Mouse (Mus musculus) forebrain, embryonic 13.5 days (tissue): ENCODE measurements around the gene Ptbp2. TPM values are rescaled to one million over a fixed set of nuclear protein-coding genes. Genes with fewer than 3 reads are reported as not detected.

Experiments
- ATAC-seq: fragments of 200-750 bp; cut with Nextera tagmentation; 2 replicates; pipeline ENCODE4 v1.8.0; 2017
- H3K27ac ChIP-seq: fragments of 300-500 bp; sonication (generic); 2 replicates; pipeline ENCODE4 v1.5.1; 2015; ENCODE audit warnings: inconsistent platforms, mild to moderate bottlenecking, moderate library complexity
- H3K27me3 ChIP-seq: fragments of 300-500 bp; sonication (generic); 2 replicates; pipeline ENCODE4 v1.6.1; 2015; ENCODE audit warnings: mild to moderate bottlenecking, inconsistent platforms
- H3K36me3 ChIP-seq: fragments of 300-500 bp; sonication (generic); 2 replicates; pipeline ENCODE4 v1.6.1; 2015; ENCODE audit warnings: mild to moderate bottlenecking, inconsistent platforms; ENCODE audit not compliant: poor library complexity, severe bottlenecking
- H3K4me1 ChIP-seq: fragments of 300-500 bp; sonication (generic); 2 replicates; pipeline ENCODE4 v1.6.1; 2015; ENCODE audit warnings: inconsistent platforms
- H3K4me2 ChIP-seq: fragments of 300-500 bp; sonication (generic); 2 replicates; pipeline ENCODE4 v1.6.1; 2015; ENCODE audit warnings: inconsistent platforms, mild to moderate bottlenecking, moderate library complexity
- H3K4me3 ChIP-seq: fragments of 300-500 bp; sonication (generic); 2 replicates; pipeline ENCODE4 v1.5.1; 2015; ENCODE audit warnings: mild to moderate bottlenecking, inconsistent platforms
- H3K9ac ChIP-seq: fragments of 300-500 bp; sonication (generic); 2 replicates; pipeline ENCODE4 v1.6.1; 2015; ENCODE audit warnings: mild to moderate bottlenecking, inconsistent platforms
- H3K9me3 ChIP-seq: fragments of 300-500 bp; sonication (generic); replicated peaks from 2 replicates; pipeline ENCODE4 v1.6.1; 2016; ENCODE audit warnings: inconsistent platforms
- WGBS: fragments of 180-500 bp; shearing (Covaris S2); methylation state at CpG from one replicate; pipeline ENCODE4 v1.1.7; 2015; 5-methylcytosine and 5-hydroxymethylcytosine counted together
- polyA plus RNA-seq: library from polyadenylated mRNA; unstranded; fragments of >200 nt; fragmentation: Nextera tagmentation; extraction: Ambion mirVana; gene quantifications from 2 replicates; pipeline ENCODE4 v1.2.1, GENCODE M21; 2015

Gene Ptbp2
- polyA plus RNA-seq, 1 experiment from 2014 or later: 360 TPM

DNA sequence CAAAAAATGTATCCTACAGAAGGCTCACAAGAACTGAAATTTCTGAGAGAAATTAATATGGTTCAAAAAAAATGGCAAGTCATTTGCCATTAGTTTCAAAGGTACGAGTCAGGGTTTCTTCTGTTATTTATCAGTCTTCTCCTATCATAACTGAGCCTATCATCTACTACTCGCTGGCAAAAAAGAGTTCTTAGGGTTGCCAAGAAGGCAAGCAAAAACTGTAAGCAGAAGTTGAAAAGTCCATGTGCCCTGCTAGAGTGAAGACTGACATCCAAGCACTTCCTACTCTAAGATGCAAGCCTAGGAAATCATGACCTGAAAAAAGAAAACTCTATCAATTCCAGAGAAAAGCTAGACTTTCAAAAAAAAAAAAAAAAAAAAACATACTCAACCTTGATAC lies 20.5 kb downstream of the Ptbp2 start:
- Histone ChIP-seq H3K9me3 (no peaks in the 10 kb centered on the region), H3K27me3 (no peaks in the 10 kb centered on the region), H3K4me3 (no peak overlapping the region), H3K4me2 (no peak overlapping the region), H3K9ac (no peak overlapping the region), H3K36me3 (peaks cover 27% of the 10 kb centered on the region), H3K4me1 (0 out of 2 replicates have a peak, but pooled peaks cover 2% of the 10 kb centered on the region), H3K27ac (no peak overlapping the region)
- ATAC-seq: no peak
- WGBS: 90% methylated on average over 2 of the region's 2 CpGs

DNA sequence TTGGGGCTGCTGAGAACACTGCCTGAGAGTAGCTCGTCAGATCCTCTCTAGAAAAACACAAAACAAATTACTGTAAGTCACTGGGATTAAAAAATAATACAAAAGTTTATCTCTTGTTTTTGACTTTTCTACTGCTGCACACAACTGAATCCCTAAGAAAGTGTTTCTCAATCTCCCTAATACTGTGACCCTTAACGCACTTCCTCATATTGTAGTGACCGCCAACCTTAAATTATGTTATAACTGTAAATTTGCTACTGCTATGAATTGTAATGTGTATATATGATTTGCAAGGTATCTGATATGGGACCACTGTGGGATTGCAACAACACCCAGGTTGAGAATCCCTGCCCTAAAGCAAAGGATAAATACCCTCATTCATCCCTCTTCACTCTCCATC lies 22.5 kb downstream of the Ptbp2 start:
- Histone ChIP-seq H3K9ac (no peak overlapping the region), H3K4me2 (no peak overlapping the region), H3K9me3 (no peaks in the 10 kb centered on the region), H3K4me1 (0 out of 2 replicates have a peak, but pooled peaks cover 2% of the 10 kb centered on the region), H3K27me3 (no peaks in the 10 kb centered on the region), H3K27ac (no peak overlapping the region), H3K36me3 (peaks cover 19% of the 10 kb centered on the region), H3K4me3 (no peak overlapping the region)
- no peak for ATAC-seq
- 89% methylated on average over 3 of the region's 3 CpGs for WGBS

DNA sequence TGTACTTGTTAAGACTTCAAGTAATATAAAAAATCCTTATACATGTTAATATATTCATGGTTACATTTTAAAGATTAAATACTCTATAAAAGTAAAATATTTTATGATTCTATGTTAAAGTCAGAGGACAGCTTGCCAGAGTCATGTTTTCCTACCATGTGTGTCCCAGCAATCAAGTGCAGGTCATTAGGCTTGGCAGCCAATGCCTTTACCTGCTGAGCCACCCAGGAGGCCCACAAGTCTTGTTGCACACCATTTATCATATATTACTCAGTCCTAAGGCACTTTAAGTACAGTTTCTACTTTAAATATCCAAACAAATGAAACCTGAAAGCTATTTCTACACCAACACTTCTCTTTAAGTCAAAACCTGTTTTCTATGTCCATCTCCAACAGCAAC lies 30.5 kb downstream of the Ptbp2 start:
- no peak for ATAC-seq
- Histone ChIP-seq H3K36me3 (peaks cover 17% of the 10 kb centered on the region), H3K4me1 (no peaks in the 10 kb centered on the region), H3K27ac (no peak overlapping the region), H3K9me3 (no peaks in the 10 kb centered on the region), H3K4me3 (no peak overlapping the region), H3K4me2 (no peak overlapping the region), H3K9ac (no peak overlapping the region), H3K27me3 (no peaks in the 10 kb centered on the region)

DNA sequence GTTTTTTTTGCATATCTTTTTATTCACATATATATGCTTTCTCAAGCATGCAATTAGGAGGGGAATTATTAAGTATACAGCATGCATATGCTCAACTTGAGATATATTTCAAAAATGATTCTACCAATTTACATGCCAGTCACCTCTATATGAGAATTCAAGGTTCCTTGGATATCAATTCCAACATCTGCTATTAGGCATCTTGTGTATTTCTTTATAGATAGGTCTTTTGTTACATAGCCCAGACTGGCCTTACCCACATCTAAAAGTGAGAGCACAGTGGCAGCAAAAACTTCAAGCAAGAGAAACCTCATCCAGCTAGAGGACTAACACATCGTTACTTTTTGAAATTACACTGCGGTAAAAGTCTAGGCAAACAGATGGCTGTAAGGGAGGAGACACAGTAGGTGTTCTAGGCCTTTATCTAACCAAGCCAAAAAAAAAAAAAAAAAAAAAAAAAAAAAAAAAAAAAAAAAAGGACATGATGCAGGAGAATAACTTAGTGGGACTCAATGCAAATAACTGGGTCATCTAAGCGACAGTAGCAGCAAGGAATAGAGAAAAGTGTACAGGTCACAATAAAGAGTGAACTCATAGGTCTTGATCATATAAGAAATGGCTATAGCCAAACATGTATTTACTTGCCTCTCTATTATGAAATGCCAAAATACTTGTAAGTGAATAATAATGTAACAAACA lies 34.6 kb downstream of the Ptbp2 start:
- peaks cover 24% of the 10 kb centered on the region for H3K36me3 ChIP-seq
- no peaks in the 10 kb centered on the region for H3K27me3 ChIP-seq
- WGBS: 63% methylated on average over 3 of the region's 3 CpGs
- H3K4me3 ChIP-seq: no peak overlapping the region
- no peak for ATAC-seq
- no peak overlapping the region for H3K4me2 ChIP-seq
- no peak overlapping the region for H3K27ac ChIP-seq
- no peak overlapping the region for H3K9ac ChIP-seq
- no peaks in the 10 kb centered on the region for H3K9me3 ChIP-seq
- H3K4me1 ChIP-seq: no peaks in the 10 kb centered on the region

DNA sequence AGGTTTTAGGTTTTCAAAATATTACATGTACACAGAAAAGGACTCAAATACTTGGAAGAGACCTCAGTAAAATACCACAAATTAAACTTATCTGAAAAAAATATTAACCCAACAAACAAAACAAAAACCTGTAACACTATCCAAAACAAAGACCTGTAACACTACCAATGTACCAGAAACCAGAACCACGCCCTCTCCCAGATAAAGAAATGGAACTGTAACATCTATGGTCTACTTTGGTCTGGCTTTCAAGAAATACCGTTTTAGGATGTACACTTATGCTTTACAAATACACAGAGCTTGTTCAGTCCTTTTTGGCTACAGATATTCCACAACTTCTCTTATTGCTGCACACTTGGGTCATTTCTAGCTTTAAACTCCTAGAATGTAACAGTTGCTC lies 35.1 kb downstream of the Ptbp2 start:
- ATAC-seq: no peak
- WGBS: 95% methylated on average over 2 of the region's 2 CpGs
- Histone ChIP-seq H3K36me3 (peaks cover 26% of the 10 kb centered on the region), H3K9me3 (no peaks in the 10 kb centered on the region), H3K9ac (no peak overlapping the region), H3K27me3 (no peaks in the 10 kb centered on the region), H3K27ac (no peak overlapping the region), H3K4me2 (no peak overlapping the region), H3K4me1 (no peaks in the 10 kb centered on the region), H3K4me3 (no peak overlapping the region)

DNA sequence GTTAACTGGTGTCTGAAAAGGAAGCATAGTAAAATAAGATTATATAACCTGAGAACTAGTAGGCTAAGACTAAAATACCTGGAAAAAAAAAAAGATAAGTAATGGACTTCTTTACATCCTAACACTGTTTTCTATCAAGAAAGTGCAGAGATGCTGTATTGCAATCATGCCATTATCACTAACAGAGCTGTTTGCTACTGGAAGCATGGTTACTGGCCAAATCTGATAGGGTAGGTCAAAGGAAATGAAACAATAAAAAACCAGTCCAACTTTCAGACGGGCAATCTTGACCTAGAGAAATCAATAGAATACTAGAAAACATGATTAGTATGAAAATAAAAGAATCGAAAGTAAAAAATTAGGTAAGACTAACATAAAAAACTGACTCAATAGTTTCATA lies 37.6 kb downstream of the Ptbp2 start:
- peaks cover 31% of the 10 kb centered on the region for H3K36me3 ChIP-seq
- no peak overlapping the region for H3K4me2 ChIP-seq
- no peak overlapping the region for H3K9ac ChIP-seq
- no peaks in the 10 kb centered on the region for H3K9me3 ChIP-seq
- H3K27ac ChIP-seq: no peak overlapping the region
- H3K4me3 ChIP-seq: no peak overlapping the region
- 95% methylated on average over 2 of the region's 2 CpGs for WGBS
- H3K27me3 ChIP-seq: no peaks in the 10 kb centered on the region
- no peaks in the 10 kb centered on the region for H3K4me1 ChIP-seq
- ATAC-seq: no peak

DNA sequence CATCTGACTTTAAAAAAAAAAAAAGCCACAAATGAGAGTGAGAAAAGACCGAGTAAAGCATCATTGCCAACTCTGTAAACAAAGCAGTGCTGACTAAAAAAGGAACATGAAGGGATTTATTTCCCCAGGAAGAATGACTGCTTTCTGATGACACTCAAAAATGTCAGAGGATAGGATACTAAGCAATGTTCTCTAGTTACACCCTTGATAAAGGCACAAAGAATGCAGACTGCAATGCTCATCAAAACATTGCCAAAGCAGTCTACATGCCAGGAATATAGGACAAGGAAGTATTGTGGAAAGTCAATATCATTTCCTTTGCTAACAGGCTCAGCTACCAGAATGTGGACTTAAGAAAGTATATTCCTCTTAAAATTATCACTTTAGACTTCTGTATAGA lies 38.5 kb downstream of the Ptbp2 start:
- Histone ChIP-seq H3K36me3 (peaks cover 31% of the 10 kb centered on the region), H3K27me3 (no peaks in the 10 kb centered on the region), H3K9me3 (no peaks in the 10 kb centered on the region), H3K4me2 (no peak overlapping the region), H3K27ac (no peak overlapping the region), H3K4me3 (no peak overlapping the region), H3K9ac (no peak overlapping the region), H3K4me1 (no peaks in the 10 kb centered on the region)
- ATAC-seq: no peak
- 61% methylated on average over 1 of the region's 1 CpGs for WGBS

DNA sequence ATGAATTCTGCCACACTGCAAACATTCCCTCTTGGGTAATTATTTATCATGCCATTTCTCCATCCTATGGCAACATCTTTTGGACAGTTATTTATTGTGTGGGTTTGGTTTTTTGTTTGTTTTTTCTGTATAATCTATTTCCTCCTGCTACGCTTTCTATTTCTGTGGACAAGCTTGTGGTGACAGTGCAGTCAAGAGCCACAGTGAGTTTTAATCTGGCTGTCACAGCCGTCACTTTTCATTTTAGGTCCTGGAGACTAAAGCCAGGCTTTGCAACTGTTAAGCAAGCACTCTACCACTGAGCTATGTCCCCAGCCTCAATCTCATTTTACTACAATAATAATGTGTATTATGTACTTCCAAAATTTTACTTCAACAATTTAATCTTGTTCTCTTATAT lies 54.4 kb downstream of the Ptbp2 start:
- no peaks in the 10 kb centered on the region for H3K9me3 ChIP-seq
- H3K9ac ChIP-seq: no peak overlapping the region
- H3K27ac ChIP-seq: no peak overlapping the region
- H3K27me3 ChIP-seq: no peaks in the 10 kb centered on the region
- H3K4me2 ChIP-seq: no peak overlapping the region
- no peaks in the 10 kb centered on the region for H3K4me1 ChIP-seq
- no peak for ATAC-seq
- WGBS: 91% methylated on average over 2 of the region's 2 CpGs
- H3K36me3 ChIP-seq: peaks cover 10% of the 10 kb centered on the region
- H3K4me3 ChIP-seq: no peak overlapping the region

DNA sequence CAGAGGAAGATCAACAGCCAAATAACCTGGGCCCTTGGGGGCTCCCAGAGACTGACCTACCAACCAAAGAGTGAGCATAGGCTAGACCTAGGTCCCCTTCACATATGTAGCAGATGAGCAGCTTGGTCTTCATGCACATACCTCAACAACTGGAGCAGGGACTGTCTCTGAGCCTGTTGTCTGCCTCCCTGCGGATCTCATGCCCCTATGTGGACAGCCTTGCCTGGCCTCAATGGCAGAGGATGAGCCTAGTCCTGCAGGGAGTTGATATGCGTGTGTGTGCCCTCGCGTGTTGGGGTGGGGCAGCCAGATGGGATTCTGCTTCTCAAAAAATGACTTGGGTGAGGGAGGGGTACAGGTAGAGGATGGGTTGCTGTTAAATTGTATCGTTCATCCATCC lies 72.2 kb downstream of the Ptbp2 start:
- Histone ChIP-seq H3K4me1 (no peaks in the 10 kb centered on the region), H3K36me3 (peaks cover 18% of the 10 kb centered on the region; the same call in 1 of the 2 replicates), H3K9ac (no peak overlapping the region), H3K27me3 (no peaks in the 10 kb centered on the region), H3K4me3 (no peak overlapping the region), H3K9me3 (no peaks in the 10 kb centered on the region), H3K27ac (no peak overlapping the region), H3K4me2 (no peak overlapping the region)
- 96% methylated on average over 5 of the region's 5 CpGs for WGBS
- ATAC-seq: peak; percentile 63

DNA sequence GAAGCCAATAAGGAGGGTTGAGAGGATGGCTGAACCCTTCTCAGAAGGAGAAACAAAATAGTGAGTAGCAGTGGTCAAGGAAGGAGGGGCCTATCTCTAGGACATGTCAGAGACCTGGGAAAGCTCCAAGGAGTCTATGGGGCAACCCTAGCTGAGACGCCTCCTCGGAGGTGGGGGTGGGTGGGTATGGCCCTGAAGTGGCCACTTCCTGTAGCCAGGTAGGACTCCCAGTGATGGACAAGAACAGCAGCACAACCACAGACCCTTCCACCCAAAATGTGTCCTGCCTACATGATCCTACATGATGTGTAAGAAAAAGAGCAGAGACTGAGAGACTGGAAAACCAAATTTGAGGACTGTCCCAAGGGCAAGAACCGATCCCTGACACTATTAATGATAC lies 72.8 kb downstream of the Ptbp2 start:
- Histone ChIP-seq H3K4me2 (no peak overlapping the region), H3K36me3 (peaks cover 14% of the 10 kb centered on the region; the same call in 1 of the 2 replicates), H3K9ac (no peak overlapping the region), H3K4me1 (no peaks in the 10 kb centered on the region), H3K27ac (no peak overlapping the region), H3K27me3 (no peaks in the 10 kb centered on the region), H3K9me3 (no peaks in the 10 kb centered on the region), H3K4me3 (no peak overlapping the region)
- 95% methylated on average over 3 of the region's 3 CpGs for WGBS
- peak; percentile 36; the same call in 1 of the 2 replicates for ATAC-seq

DNA sequence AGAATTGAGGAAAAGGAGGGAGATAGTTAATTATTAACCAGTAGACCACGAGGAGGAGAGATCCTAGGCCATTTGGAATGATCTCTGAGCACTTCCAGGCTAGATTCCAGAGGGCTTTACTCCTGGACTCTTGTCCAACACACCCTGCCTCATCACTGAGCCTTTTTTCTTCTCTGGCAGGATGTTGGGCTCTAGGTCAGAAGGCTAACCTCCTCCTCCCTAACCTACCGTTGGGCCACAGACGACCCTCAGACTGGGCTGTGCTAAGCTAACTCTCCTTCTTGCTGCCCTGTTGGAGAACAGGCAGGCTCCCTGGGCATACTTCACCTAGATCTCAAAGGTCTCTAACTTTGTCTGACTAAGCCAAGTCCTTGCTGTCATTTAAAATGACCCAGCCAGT lies 82.8 kb downstream of the Ptbp2 start:
- no peaks in the 10 kb centered on the region for H3K4me1 ChIP-seq
- H3K4me2 ChIP-seq: no peak overlapping the region
- H3K4me3 ChIP-seq: no peak overlapping the region
- no peaks in the 10 kb centered on the region for H3K36me3 ChIP-seq
- H3K27ac ChIP-seq: no peak overlapping the region
- H3K9me3 ChIP-seq: no peaks in the 10 kb centered on the region
- 80% methylated on average over 3 of the region's 3 CpGs for WGBS
- no peak for ATAC-seq
- H3K9ac ChIP-seq: no peak overlapping the region
- H3K27me3 ChIP-seq: no peaks in the 10 kb centered on the region

DNA sequence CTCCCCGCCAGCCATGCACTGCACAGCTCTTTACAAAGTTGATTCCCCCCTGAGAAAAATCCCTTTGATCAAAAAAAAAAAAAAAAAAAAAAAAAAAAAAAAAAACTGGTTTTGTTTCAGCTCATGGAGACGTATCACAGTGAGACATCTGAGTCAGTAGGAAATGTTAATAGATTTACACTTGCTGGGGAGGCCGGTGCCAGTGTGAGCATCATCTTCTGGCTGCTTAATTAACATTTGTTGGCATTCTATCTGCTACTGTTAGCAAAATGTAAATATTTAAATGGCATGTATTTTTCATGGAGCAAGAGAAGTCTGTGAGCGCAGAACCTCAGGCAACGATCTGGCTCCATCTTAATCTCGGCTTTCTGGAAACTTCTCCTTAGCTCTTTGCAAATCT lies 99.5 kb downstream of the Ptbp2 start:
- H3K27me3 ChIP-seq: no peaks in the 10 kb centered on the region
- no peaks in the 10 kb centered on the region for H3K9me3 ChIP-seq
- WGBS: 47% methylated on average over 6 of the region's 6 CpGs
- H3K4me2 ChIP-seq: no peak overlapping the region
- H3K27ac ChIP-seq: no peak overlapping the region
- peak; percentile 65 for ATAC-seq
- H3K4me1 ChIP-seq: peaks cover 8% of the 10 kb centered on the region; the same call in 1 of the 2 replicates
- H3K9ac ChIP-seq: no peak overlapping the region
- no peak overlapping the region for H3K4me3 ChIP-seq
- H3K36me3 ChIP-seq: no peaks in the 10 kb centered on the region
